Mouse (Mus musculus) left cerebral cortex, postnatal 4 days (tissue): ENCODE data around the gene Gm45753. TPM values are rescaled to one million over a fixed set of nuclear protein-coding genes. Genes with fewer than 3 reads are reported as not detected.
"Not testable (repeated sequence)": the region's sequence is repeated elsewhere in the genome, so short reads cannot be mapped to it uniquely, and the experiment has no call there.

Source experiments
- DNase-seq: peaks from one replicate; pipeline ENCODE4 v3.0.0-alpha.2; 2022
- intact Hi-C: fragments of 180-260 bp; cut with DNase I; formaldehyde crosslinking; loops from one replicate; pipeline ENCODE4 v1.15.1; 2025
- total RNA-seq, 2 experiments: library from RNA; stranded (reverse); gene quantifications; 2 replicates each; pipeline ENCODE4 v1.2.3; 2021

The Gm45753 gene
- not detected for total RNA-seq

DNA sequence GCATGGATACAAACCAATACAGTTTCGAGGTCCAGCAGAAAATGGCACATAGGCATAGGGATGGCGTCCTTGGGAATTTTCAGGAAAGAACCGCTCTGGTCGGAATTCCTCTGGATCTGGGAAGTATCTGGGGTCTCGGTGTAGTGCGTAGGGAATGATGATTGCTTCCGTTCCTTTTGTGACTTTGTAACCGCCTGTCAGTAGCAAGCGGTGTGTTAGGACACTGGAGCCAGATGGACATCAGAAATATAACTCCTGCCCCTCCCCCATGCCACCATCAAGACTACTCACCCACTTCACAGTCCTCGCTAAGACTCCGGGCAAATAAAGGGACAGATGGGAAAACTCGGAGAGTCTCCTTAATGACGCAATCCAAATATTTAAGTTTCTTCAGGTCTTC, at the start of gene Gm45753:
TSS of gene Gm45753 (minus strand) at position 101 of the 400 bp plus-strand sequence.
- intact Hi-C loops = no loop called here
- no peak for DNase-seq

GRCm38 (mm10) chr8:45355809-45356208, 47.5 kb upstream of the Gm45753 start:
- intact Hi-C loops = no loop called here
- DNase-seq = no peak

GRCm38 (mm10) chr8:45345031-45345430, 36.8 kb upstream of the Gm45753 start:
- peak; percentile 66 for DNase-seq
- intact Hi-C loops = no loop called here

DNA sequence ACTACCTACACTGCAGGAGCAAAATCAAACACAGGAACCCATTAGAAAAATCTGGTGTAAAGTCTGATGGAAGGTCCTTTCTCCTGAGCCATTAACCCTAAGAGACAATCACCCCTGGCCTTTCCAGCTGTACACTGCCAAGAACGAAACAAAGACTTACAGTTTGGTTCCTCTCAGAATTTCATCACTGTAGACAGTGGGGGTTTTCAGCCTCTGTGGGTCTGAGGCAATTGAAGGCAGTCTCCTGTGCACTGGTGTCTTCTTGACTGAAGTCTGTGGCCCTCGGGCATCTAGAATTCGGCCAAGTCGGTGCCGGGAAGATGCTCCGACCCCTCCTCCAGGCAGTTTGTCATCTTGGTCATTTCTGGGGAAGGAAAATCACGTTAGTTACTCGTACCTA, 36.0 kb upstream of the Gm45753 start:
- intact Hi-C loops = no loop called here

GRCm38 (mm10) chr8:45341630-45342628, 33.7 kb upstream of the Gm45753 start:
- DNase-seq = no peak
- intact Hi-C loops = no loop called here

More for the DNA sequence above, 36.0 kb upstream of the Gm45753 start:
- no peak for DNase-seq

DNA sequence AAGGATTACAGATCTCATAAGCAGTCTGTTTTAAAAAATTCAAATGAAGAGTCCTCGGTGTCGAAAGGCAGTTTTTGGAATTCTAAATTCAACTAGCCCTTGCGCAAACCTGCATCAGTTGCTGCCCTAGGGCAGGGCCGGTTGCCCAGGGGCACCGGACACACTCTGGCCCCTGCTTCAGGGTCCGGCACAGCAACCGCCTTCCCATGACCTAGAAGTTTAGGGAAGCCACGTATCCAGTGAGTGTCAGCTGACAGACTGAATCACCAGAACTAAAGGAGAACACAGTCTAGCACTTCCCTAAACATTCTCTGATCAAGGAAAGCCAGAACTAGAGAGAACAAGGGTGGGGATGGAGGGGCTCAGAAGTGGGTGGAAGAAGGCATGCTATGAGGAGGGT, 25.2 kb upstream of the Gm45753 start:
- no peak for DNase-seq
- intact Hi-C loops = no loop called here

DNA sequence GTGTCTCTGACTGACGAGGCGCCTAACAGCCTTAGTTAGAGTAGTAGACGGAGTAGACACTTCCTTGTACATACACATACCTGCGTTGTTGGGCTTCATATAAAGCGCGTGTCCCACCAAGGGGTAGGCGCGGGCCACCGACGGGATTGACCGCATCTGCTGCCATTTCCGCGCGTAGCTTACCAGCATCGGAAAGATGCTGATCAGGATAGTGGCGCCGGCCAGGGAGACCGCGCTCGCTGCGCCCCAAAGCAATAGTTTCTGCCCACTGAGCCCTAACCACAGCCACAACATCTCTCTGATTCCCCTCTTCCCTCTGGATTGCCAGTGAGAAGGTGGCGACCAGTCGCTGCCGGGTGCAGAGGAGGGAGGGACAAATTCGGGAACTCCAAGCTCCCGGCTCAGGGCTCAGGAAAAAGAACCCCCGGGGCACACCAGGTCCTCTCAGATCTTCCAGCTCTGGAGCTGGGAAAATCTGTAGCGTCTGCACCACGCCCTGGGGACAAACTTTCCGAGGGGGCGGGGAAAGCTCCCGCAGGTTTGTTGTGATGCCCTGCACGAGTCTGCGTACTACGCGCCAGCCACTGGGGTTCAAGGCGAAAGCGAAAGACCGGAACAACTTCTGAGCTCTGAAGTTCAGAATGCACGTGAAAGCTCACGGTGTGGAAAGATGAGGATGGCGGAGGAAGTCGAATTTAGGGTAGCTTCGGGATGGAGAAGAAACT, 24.6 kb upstream of the Gm45753 start, which contains the start of gene Cyp4v3:
TSS of gene Cyp4v3 (minus strand) at position 532 of the 725 bp plus-strand sequence.
- intact Hi-C loops = no loop called here
- peak; percentile 56 for DNase-seq

- intact Hi-C loops = no loop called here
Observed at GRCm38 (mm10) chr8:45330856-45331255, 22.6 kb upstream of the Gm45753 start.

GRCm38 (mm10) chr8:45329206-45329980, 21.1 kb upstream of the Gm45753 start:
- DNase-seq = no peak
- intact Hi-C loops = no loop called here

More at GRCm38 (mm10) chr8:45330856-45331255, 22.6 kb upstream of the Gm45753 start:
- DNase-seq = no peak

DNA sequence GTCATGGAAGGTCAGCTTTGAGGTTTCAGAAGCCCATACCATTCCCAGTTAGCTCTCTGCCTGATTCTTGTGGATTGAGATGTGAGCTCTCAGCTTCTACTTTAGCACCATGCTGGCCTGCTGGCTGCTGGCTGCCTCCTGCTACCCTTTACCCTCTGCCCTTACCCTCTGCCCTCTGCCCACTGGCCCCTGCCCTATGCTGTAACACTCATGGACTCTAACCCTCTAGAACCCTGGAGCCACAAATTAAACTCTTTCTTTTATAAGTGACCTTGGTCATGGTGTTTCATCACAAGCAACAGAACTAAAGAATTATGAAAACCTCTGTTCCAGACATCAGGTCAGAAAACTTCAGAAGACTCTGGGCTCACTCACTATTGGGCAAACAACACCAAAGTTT, 18.8 kb upstream of the Gm45753 start:
- DNase-seq, intact Hi-C loops: not testable (repeated sequence)

GRCm38 (mm10) chr8:45324151-45324550, 15.9 kb upstream of the Gm45753 start:
- intact Hi-C loops = no loop called here
- DNase-seq = no peak

DNA sequence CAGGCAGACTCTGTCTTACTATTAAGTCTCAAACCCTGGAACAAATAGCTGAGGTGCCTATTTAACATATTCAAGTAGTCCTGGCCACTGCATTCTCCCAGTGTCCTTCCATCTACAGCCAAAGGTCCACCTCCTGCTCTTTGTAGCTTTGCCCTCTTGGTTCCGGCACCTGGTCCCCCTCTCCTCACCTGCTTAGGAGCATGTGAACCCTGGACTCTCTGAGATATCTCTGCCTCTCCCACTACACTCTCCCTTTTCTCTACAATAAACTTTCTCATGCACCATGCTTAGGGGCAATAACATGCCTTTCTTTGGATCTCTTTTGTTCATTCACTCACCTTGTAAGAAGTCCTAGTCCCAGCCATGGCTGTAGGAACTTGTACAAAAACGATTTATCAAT, 13.1 kb upstream of the Gm45753 start:
- intact Hi-C loops = no loop called here
- DNase-seq = no peak

GRCm38 (mm10) chr8:45320930-45321329, 12.7 kb upstream of the Gm45753 start:
- intact Hi-C loops = no loop called here
- DNase-seq = no peak

- no peak for DNase-seq
- intact Hi-C loops = no loop called here
Observed at GRCm38 (mm10) chr8:45310967-45311366, 2.7 kb upstream of the Gm45753 start.

DNA sequence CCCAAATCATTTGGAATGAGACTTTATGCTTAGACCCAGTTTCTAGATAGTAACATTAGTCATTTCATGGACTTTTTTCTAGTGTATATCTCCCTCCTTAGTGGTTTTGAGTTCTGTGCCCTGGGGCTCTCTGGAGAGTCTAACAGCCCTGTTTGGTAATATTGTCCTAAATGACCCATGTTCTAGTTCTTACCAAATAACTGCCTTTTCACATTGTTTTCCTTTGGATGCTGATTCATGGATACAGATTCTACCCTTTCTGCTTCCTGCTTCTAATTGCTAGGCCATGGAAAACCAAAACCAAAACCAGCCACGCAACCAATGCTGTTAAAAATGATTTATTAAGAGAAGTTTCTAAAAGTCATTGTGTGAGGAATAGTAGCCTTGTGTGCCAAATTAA, 2.8 kb downstream of the Gm45753 start:
- intact Hi-C loops = no loop called here
- DNase-seq = no peak

GRCm38 (mm10) chr8:45304354-45304753, 3.9 kb downstream of the Gm45753 start:
- no peak for DNase-seq
- intact Hi-C loops = no loop called here

DNA sequence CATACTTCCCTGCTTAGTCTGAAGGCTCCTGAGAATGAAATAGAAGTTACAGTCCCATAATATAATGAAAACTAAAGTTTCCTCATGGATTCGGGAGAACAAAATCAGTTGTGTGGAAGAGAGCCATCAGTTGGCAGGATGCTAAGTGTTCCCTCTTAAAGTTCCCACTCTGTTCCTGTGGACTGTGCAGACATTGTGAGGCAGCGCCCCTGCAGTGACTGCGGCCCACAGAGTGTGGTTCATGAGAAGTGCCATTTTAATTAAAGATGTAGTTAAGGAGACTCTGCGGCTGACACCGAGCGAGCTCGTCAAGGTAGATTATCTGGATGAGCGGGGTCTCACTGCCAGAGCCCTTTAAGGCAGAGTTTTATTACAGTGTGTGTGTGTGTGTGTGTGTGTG, 5.9 kb downstream of the Gm45753 start:
- intact Hi-C loops = no loop called here
- DNase-seq = peak; percentile 4

DNA sequence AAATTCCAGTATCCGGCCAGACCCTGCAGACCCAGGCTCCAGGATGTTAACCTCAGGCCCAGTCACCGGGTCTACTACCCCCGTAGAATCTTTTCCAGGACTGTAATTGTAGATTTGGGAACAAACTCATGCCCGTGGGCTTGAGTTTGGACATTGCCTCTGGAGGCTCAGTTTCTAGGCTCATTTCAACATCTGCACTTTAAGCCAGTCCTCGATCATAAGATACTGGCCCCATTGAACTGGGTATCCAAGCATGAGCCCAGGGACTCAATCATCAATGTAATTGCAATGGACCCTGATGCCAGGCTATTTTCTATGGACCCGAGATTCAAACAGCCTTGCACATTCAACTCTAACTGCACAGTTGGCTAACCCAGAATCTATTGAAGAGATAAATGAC, 13.0 kb downstream of the Gm45753 start:
- no peak for DNase-seq
- intact Hi-C loops = no loop called here

DNA sequence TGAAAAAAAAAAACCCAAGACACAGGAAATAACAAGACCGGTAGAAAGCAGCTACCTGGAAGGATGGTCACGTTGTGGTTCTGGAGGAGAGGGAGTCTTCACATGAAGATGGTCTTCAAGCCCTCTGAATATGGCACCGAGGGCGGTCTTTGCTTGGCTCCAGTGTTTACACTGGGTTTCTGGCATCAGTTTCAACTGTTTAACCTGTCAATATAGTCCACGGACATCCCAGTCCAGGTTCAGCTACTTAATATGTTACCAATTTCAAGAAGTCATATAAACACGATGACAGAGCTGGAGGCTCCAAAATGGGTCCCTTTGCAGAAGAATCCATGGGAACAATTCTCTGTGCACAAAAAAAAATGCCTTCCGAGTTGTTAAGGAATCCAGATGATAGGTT, 13.6 kb downstream of the Gm45753 start, which contains the start of gene Klkb1:
TSS of gene Klkb1 (minus strand) at position 173 of the 400 bp plus-strand sequence.
- intact Hi-C loops = no loop called here
- DNase-seq = no peak

DNA sequence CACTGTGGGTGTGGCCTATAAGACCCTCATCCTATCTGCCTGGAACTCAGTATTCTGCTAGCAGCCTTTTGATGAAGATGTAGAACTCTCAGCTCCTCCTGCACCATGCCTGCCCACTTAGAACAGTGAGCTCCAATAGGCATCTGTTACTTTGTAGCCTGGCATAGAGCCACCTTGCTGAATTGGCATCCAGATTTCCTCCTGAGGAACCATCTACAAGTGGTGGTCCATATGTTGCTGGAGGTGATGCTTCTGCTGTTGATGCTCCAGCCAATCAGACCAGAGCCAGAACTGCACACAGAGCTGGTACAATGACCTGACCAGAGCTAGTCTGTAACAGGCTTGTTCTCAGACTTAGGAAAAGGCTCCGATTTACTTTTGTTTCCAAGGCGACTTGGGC, 16.5 kb downstream of the Gm45753 start:
- intact Hi-C loops = no loop called here
- DNase-seq = peak; percentile 73

GRCm38 (mm10) chr8:45281630-45282029, 26.6 kb downstream of the Gm45753 start:
- DNase-seq = no peak
- intact Hi-C loops = no loop called here
